Mouse (Mus musculus): ENCODE results near the gene Smarcal1. TPM values are rescaled to one million over a fixed set of nuclear protein-coding genes. Genes with fewer than 3 reads are reported as not detected.

The Smarcal1 gene
- polyA plus RNA-seq, 1 experiment = 20.2 TPM

GRCm38 (mm10) chr1:72602186-72602585 lies 19.1 kb downstream of the Smarcal1 start:
- Histone ChIP-seq H3K4me1 (ENCODE audit: control insufficient read depth, insufficient read depth, low read length) (peaks cover 2% of the 10 kb centered on the region), H3K4me3 (ENCODE audit: insufficient read depth, low read length) (no peak overlapping the region), H3K27ac (ENCODE audit: insufficient read depth, low read depth, low read length) (no peak overlapping the region)
- TF ChIP-seq POLR2A (IDR thresholded peaks at IDR 0.05; ENCODE audit: borderline replicate concordance, low read depth, low read length) (no peak), CTCF (IDR thresholded peaks at IDR 0.05; ENCODE audit: low read depth, low read length) (no peak)

GRCm38 (mm10) chr1:72602803-72603202 lies 19.8 kb downstream of the Smarcal1 start:
- no peak for TF ChIP-seq CTCF (IDR thresholded peaks at IDR 0.05; ENCODE audit: low read depth, low read length)
- no peak for TF ChIP-seq POLR2A (IDR thresholded peaks at IDR 0.05; ENCODE audit: borderline replicate concordance, low read depth, low read length)
- no peak overlapping the region for H3K4me3 ChIP-seq (ENCODE audit: insufficient read depth, low read length)
- H3K4me1 ChIP-seq (ENCODE audit: control insufficient read depth, insufficient read depth, low read length) = peaks cover 5% of the 10 kb centered on the region
- no peak overlapping the region for H3K27ac ChIP-seq (ENCODE audit: insufficient read depth, low read depth, low read length)

- H3K27ac ChIP-seq (ENCODE audit: insufficient read depth, low read depth, low read length) = no peak overlapping the region
- no peak overlapping the region for H3K4me3 ChIP-seq (ENCODE audit: insufficient read depth, low read length)
- TF ChIP-seq POLR2A (IDR thresholded peaks at IDR 0.05; ENCODE audit: borderline replicate concordance, low read depth, low read length) (no peak), CTCF (IDR thresholded peaks at IDR 0.05; ENCODE audit: low read depth, low read length) (no peak)
- H3K4me1 ChIP-seq (ENCODE audit: control insufficient read depth, insufficient read depth, low read length) = peaks cover 5% of the 10 kb centered on the region
Observed at GRCm38 (mm10) chr1:72606186-72606673, 23.2 kb downstream of the Smarcal1 start.

- no peak for TF ChIP-seq POLR2A (IDR thresholded peaks at IDR 0.05; ENCODE audit: borderline replicate concordance, low read depth, low read length)
- TF ChIP-seq CTCF (IDR thresholded peaks at IDR 0.05; ENCODE audit: low read depth, low read length) = no peak
- Histone ChIP-seq H3K4me1 (ENCODE audit: control insufficient read depth, insufficient read depth, low read length) (peaks cover 5% of the 10 kb centered on the region), H3K27ac (ENCODE audit: insufficient read depth, low read depth, low read length) (no peak overlapping the region), H3K4me3 (ENCODE audit: insufficient read depth, low read length) (no peak overlapping the region)
Observed at GRCm38 (mm10) chr1:72609129-72609528, 26.1 kb downstream of the Smarcal1 start.

GRCm38 (mm10) chr1:72609887-72610877 lies 27.1 kb downstream of the Smarcal1 start:
- H3K27ac ChIP-seq (ENCODE audit: insufficient read depth, low read depth, low read length) = no peak overlapping the region
- H3K4me3 ChIP-seq (ENCODE audit: insufficient read depth, low read length) = no peak overlapping the region
- TF ChIP-seq CTCF (IDR thresholded peaks at IDR 0.05; ENCODE audit: low read depth, low read length) (no peak), POLR2A (IDR thresholded peaks at IDR 0.05; ENCODE audit: borderline replicate concordance, low read depth, low read length) (no peak)
- H3K4me1 ChIP-seq (ENCODE audit: control insufficient read depth, insufficient read depth, low read length) = peaks cover 5% of the 10 kb centered on the region

GRCm38 (mm10) chr1:72612172-72612571 lies 29.1 kb downstream of the Smarcal1 start:
- Histone ChIP-seq H3K27ac (ENCODE audit: insufficient read depth, low read depth, low read length) (no peak overlapping the region), H3K4me1 (ENCODE audit: control insufficient read depth, insufficient read depth, low read length) (peaks cover 2% of the 10 kb centered on the region; the same call in 1 of the 2 replicates), H3K4me3 (ENCODE audit: insufficient read depth, low read length) (no peak overlapping the region)
- TF ChIP-seq CTCF (IDR thresholded peaks at IDR 0.05; ENCODE audit: low read depth, low read length) (no peak), POLR2A (IDR thresholded peaks at IDR 0.05; ENCODE audit: borderline replicate concordance, low read depth, low read length) (no peak)

GRCm38 (mm10) chr1:72635221-72635620 lies 52.2 kb downstream of the Smarcal1 start:
- Histone ChIP-seq H3K4me3 (ENCODE audit: insufficient read depth, low read length) (no peak overlapping the region), H3K4me1 (ENCODE audit: control insufficient read depth, insufficient read depth, low read length) (no peaks in the 10 kb centered on the region), H3K27ac (ENCODE audit: insufficient read depth, low read depth, low read length) (no peak overlapping the region)
- no peak for TF ChIP-seq POLR2A (IDR thresholded peaks at IDR 0.05; ENCODE audit: borderline replicate concordance, low read depth, low read length)
- TF ChIP-seq CTCF (IDR thresholded peaks at IDR 0.05; ENCODE audit: low read depth, low read length) = no peak

GRCm38 (mm10) chr1:72640658-72641410 lies 57.8 kb downstream of the Smarcal1 start:
- no peaks in the 10 kb centered on the region for H3K4me1 ChIP-seq (ENCODE audit: control insufficient read depth, insufficient read depth, low read length)
- TF ChIP-seq CTCF (IDR thresholded peaks at IDR 0.05; ENCODE audit: low read depth, low read length) (no peak), POLR2A (IDR thresholded peaks at IDR 0.05; ENCODE audit: borderline replicate concordance, low read depth, low read length) (no peak)
- no peak overlapping the region for H3K27ac ChIP-seq (ENCODE audit: insufficient read depth, low read depth, low read length)
- H3K4me3 ChIP-seq (ENCODE audit: insufficient read depth, low read length) = no peak overlapping the region

GRCm38 (mm10) chr1:72673070-72673469 lies 90.0 kb downstream of the Smarcal1 start:
- H3K27ac ChIP-seq (ENCODE audit: insufficient read depth, low read depth, low read length) = no peak overlapping the region
- no peaks in the 10 kb centered on the region for H3K4me1 ChIP-seq (ENCODE audit: control insufficient read depth, insufficient read depth, low read length)
- TF ChIP-seq CTCF (IDR thresholded peaks at IDR 0.05; ENCODE audit: low read depth, low read length) (no peak), POLR2A (IDR thresholded peaks at IDR 0.05; ENCODE audit: borderline replicate concordance, low read depth, low read length) (no peak)
- no peak overlapping the region for H3K4me3 ChIP-seq (ENCODE audit: insufficient read depth, low read length)

Other genes with a start within 250 kb of the Smarcal1 start
- gene March4, start 46.3 kb upstream of the Smarcal1 start, polyA plus RNA-seq (2012; ENCODE audit: insufficient read depth, insufficient read length, missing spikeins) = not detected in 2 replicates
- gene Ankar, start 117.3 kb downstream of the Smarcal1 start, polyA plus RNA-seq (2012; ENCODE audit: insufficient read depth, insufficient read length, missing spikeins) = 0.13 TPM in 1 of 2 replicates, not detected in the other
- gene Rpl37a, start 128.0 kb downstream of the Smarcal1 start, polyA plus RNA-seq (2012; ENCODE audit: insufficient read depth, insufficient read length, missing spikeins) = 524 and 676 TPM in 2 replicates
- gene Igfbp2, start 241.3 kb downstream of the Smarcal1 start, polyA plus RNA-seq (2012; ENCODE audit: insufficient read depth, insufficient read length, missing spikeins) = not detected in 2 replicates